Comparison of ENCODE assay signal across 20 mouse cellular contexts in genomic region chr11:112563027-112563426, GRCm38 (mm10).
"Had no signal": no experiment of that assay in that cellular context is flagged by ENCODE, and none has a peak within 500 bp of the region (broad histone marks: within the 10 kb centered on the region; RNA-seq: fewer than 3 reads in every experiment).

No protein-coding gene starts in this region.

- DNase-seq: kidney, adult 18-20 months; kidney, adult 9 months; kidney, postnatal 4 days; layer of hippocampus, adult 9-11 months; liver, embryonic 13.5 days; lung, adult 2 months; lung, postnatal 14 days; lung, postnatal 4 days; midbrain, embryonic 14.5 days; retina, postnatal 1 day; right cerebral cortex, postnatal 25 days; spleen, adult 18-20 months; thymus, adult 18-20 months; thymus, postnatal 36 days had no signal

- H3K9ac ChIP-seq: limb, embryonic 13.5 days; liver, embryonic 13.5 days; neural tube, embryonic 12.5 days; neural tube, embryonic 15.5 days; stomach, embryonic 15.5 days had no signal

- H3K27ac ChIP-seq: limb, embryonic 13.5 days; liver, embryonic 13.5 days; neural tube, embryonic 12.5 days; neural tube, embryonic 15.5 days; stomach, embryonic 15.5 days had no signal

- H3K4me2 ChIP-seq: limb, embryonic 13.5 days; liver, embryonic 13.5 days; midbrain, embryonic 11.5 days; neural tube, embryonic 12.5 days; neural tube, embryonic 15.5 days; stomach, embryonic 15.5 days had no signal

- H3K36me3 ChIP-seq: limb, embryonic 13.5 days; liver, embryonic 13.5 days; neural tube, embryonic 12.5 days; neural tube, embryonic 15.5 days; stomach, embryonic 15.5 days had no signal

- H3K27me3 ChIP-seq: limb, embryonic 13.5 days; liver, embryonic 13.5 days; neural tube, embryonic 12.5 days; neural tube, embryonic 15.5 days; stomach, embryonic 15.5 days had no signal

- ATAC-seq: intestine, embryonic 16.5 days had no signal

- H3K9me3 ChIP-seq: liver, embryonic 13.5 days; neural tube, embryonic 12.5 days; neural tube, embryonic 15.5 days; stomach, embryonic 15.5 days had no signal

- H3K4me3 ChIP-seq: limb, embryonic 13.5 days; liver, embryonic 13.5 days; neural tube, embryonic 12.5 days; neural tube, embryonic 15.5 days; stomach, embryonic 15.5 days had no signal

- H3K4me1 ChIP-seq: liver, embryonic 13.5 days; neural tube, embryonic 12.5 days; neural tube, embryonic 15.5 days; stomach, embryonic 15.5 days had no signal
